Mouse (Mus musculus) myocyte (in vitro differentiated cells): ENCODE results near the gene Pdcl3.

Experiments
- MYOG ChIP-seq, 3 experiments: IDR thresholded peaks; one replicate each; pipeline ENCODE4 v1.6.1; 2011; ENCODE audit warnings: control low read depth in 2 of 3, low read depth in 2 of 3, mild to moderate bottlenecking in 2 of 3; ENCODE audit not compliant: insufficient read length in 2 of 3, control insufficient read depth in 1 of 3, insufficient read depth in 1 of 3
- POLR2A ChIP-seq: IDR thresholded peaks from one replicate; pipeline ENCODE4 v1.6.1; 2011; ENCODE audit warnings: low read depth, mild to moderate bottlenecking, control low read depth, moderate library complexity; ENCODE audit not compliant: insufficient read length
- REST ChIP-seq: IDR thresholded peaks from one replicate; pipeline ENCODE4 v1.6.1; 2011; ENCODE audit warnings: mild to moderate bottlenecking, control low read depth, moderate library complexity; ENCODE audit not compliant: insufficient read depth, insufficient read length

GRCm38 (mm10) chr1:38983870-38984269 lies 1.5 kb upstream of the Pdcl3 start:
- TF ChIP-seq POLR2A, result no peak
- TF ChIP-seq MYOG (IDR thresholded peaks at IDR 0.05; ENCODE audit: control insufficient read depth in 1 of 3, insufficient read depth in 1 of 3, insufficient read length in 2 of 3, low read depth in 2 of 3), result no peak
- no peak for TF ChIP-seq REST
